Mouse (Mus musculus): ENCODE data around the gene Sbk3. TPM values are rescaled to one million over a fixed set of nuclear protein-coding genes. Genes with fewer than 3 reads are reported as not detected.

Sbk3 gene
- total RNA-seq, 2 experiments from 2014 or later, result 0.58 to 0.91 TPM

- DNase-seq (ENCODE audit: low spot score in 2 of 2), result no peak
Measured at GRCm38 (mm10) chr7:4993999-4994788, 23.2 kb upstream of the Sbk3 start.

- DNase-seq (ENCODE audit: low spot score in 2 of 2), result no peak
Measured at GRCm38 (mm10) chr7:4993347-4993998, 22.5 kb upstream of the Sbk3 start.

GRCm38 (mm10) chr7:4988250-4988649, 17.3 kb upstream of the Sbk3 start:
- no peak for DNase-seq (ENCODE audit: low spot score in 2 of 2)

GRCm38 (mm10) chr7:4976832-4977231, 5.9 kb upstream of the Sbk3 start:
- no peak for DNase-seq (ENCODE audit: low spot score in 2 of 2)

- DNase-seq (ENCODE audit: low spot score in 2 of 2), result no peak
Measured at GRCm38 (mm10) chr7:4975455-4975854, 4.5 kb upstream of the Sbk3 start.

- DNase-seq (ENCODE audit: low spot score in 2 of 2), result no peak
Measured at GRCm38 (mm10) chr7:4972321-4973047, 1.5 kb upstream of the Sbk3 start.

GRCm38 (mm10) chr7:4971710-4972109, 742 bp upstream of the Sbk3 start:
- no peak for DNase-seq (ENCODE audit: low spot score in 2 of 2)

- no peak for DNase-seq (ENCODE audit: low spot score in 2 of 2)
Measured at GRCm38 (mm10) chr7:4964988-4965387, 6.0 kb downstream of the Sbk3 start.

- peak; percentile 68 to 72 for DNase-seq (ENCODE audit: low spot score in 2 of 2)
Measured at GRCm38 (mm10) chr7:4964272-4964671, 6.7 kb downstream of the Sbk3 start, which contains the start of gene Sbk2. Sbk2 (minus strand) TSS chr7:4964406.

- DNase-seq (ENCODE audit: low spot score in 2 of 2), result no peak
Measured at GRCm38 (mm10) chr7:4963527-4963926, 7.4 kb downstream of the Sbk3 start.

GRCm38 (mm10) chr7:4957361-4957760, 13.6 kb downstream of the Sbk3 start:
- DNase-seq (ENCODE audit: low spot score in 2 of 2), result no peak

- no peak for DNase-seq (ENCODE audit: low spot score in 2 of 2)
Measured at GRCm38 (mm10) chr7:4953815-4954445, 17.0 kb downstream of the Sbk3 start.

- no peak for DNase-seq (ENCODE audit: low spot score in 2 of 2)
Measured at GRCm38 (mm10) chr7:4950561-4951342, 20.2 kb downstream of the Sbk3 start.

- DNase-seq (ENCODE audit: low spot score in 2 of 2), result no peak
Measured at GRCm38 (mm10) chr7:4948386-4948785, 22.6 kb downstream of the Sbk3 start.

- DNase-seq (ENCODE audit: low spot score in 2 of 2), result no peak
Measured at GRCm38 (mm10) chr7:4947855-4948254, 23.1 kb downstream of the Sbk3 start.

- peak; percentile 91 to 96 for DNase-seq (ENCODE audit: low spot score in 2 of 2)
Measured at GRCm38 (mm10) chr7:4943223-4943815, 27.6 kb downstream of the Sbk3 start.

GRCm38 (mm10) chr7:4942673-4943072, 28.3 kb downstream of the Sbk3 start:
- DNase-seq (ENCODE audit: low spot score in 2 of 2), result no peak

- DNase-seq (ENCODE audit: low spot score in 2 of 2), result peak; percentile 69 to 88
Measured at GRCm38 (mm10) chr7:4940068-4940479, 30.9 kb downstream of the Sbk3 start.

GRCm38 (mm10) chr7:4938456-4938855, 32.5 kb downstream of the Sbk3 start:
- peak; percentile 60 to 73 for DNase-seq (ENCODE audit: low spot score in 2 of 2)

- DNase-seq (ENCODE audit: low spot score in 2 of 2), result no peak
Measured at GRCm38 (mm10) chr7:4937392-4937791, 33.6 kb downstream of the Sbk3 start.
